Mouse (Mus musculus) heart, adult 2 months (tissue): Measurements from ENCODE around the gene Pmel.

Experiments
- CTCF ChIP-seq: fragments of 200-600 bp; IDR thresholded peaks from 2 replicates; pipeline ENCODE4 v1.8.1; 2022; ENCODE audit warnings: antibody characterized with exemption, mild to moderate bottlenecking, moderate library complexity
- POLR2A ChIP-seq: fragments of 200-500 bp; IDR thresholded peaks from 2 replicates; pipeline ENCODE4 v1.6.1; 2011; ENCODE audit warnings: mild to moderate bottlenecking, low read depth, low read length, control low read depth; ENCODE audit not compliant: insufficient read depth

DNA sequence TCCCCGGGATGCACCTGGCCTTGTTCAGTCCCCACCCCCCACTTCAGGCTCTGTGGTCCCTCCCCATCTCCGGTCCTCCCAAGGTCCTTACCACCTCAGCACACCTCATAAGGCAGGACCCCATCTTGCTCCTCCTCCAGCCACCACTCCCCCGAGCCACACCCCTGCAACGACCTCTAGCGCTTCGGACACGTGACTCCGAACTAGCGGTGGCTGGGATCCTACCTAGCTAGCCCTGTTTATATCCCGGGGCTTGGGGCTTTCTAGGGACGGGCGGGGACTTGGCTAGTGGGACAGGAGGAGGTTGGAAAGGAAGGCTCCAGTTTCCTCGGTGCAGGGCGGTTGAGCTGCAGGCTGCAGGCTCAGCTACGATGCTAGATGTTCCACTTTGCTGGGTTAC lies 33.4 kb downstream of the Pmel start:
- TF ChIP-seq CTCF: no peak
- no peak for TF ChIP-seq POLR2A
